Mouse (Mus musculus): Measurements from ENCODE around the gene Olfr1133. TPM values are rescaled to one million over a fixed set of nuclear protein-coding genes. Genes with fewer than 3 reads are reported as not detected.
"Not testable (repeated sequence)": the region's sequence is repeated elsewhere in the genome, so short reads cannot be mapped to it uniquely, and the experiment has no call there.

The Olfr1133 gene
- not detected for total RNA-seq (2021)
- long read RNA-seq, experiment 1 = 0 reads
- long read RNA-seq, experiment 2 = 0 reads

DNA sequence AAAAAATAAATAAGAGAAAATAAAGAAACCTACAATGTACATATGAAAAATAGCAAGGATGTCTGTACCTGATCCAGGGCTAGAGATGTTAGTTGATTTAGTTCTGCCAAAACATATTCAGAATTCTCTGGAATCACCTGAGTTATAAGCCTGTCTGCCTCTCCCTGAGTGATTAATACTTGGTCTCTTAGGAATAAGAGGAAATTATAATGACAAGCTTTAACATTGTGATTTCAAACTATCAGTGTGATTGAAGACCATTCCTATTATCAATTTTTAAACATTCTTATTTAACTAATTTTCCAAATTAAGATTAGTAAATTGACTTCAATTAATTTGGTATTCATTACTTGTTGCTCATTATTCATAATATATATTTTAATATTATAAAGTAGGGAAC, at the start of gene Olfr1133:
Gene Olfr1133, minus strand, starts transcription at position 101 of the 400 bp plus-strand sequence.
- H3K4me3 ChIP-seq = no peak within 1 kb of the TSS
- intact Hi-C loops (cut with DNase I) = no loop called here
- H3K27ac ChIP-seq = no peak within 1 kb of the TSS
- DNase-seq (ENCODE audit: extremely low spot score in 1 of 2, low spot score in 2 of 2) = no peak
- no peak for TF ChIP-seq CTCF (IDR thresholded peaks at IDR 0.05)

DNA sequence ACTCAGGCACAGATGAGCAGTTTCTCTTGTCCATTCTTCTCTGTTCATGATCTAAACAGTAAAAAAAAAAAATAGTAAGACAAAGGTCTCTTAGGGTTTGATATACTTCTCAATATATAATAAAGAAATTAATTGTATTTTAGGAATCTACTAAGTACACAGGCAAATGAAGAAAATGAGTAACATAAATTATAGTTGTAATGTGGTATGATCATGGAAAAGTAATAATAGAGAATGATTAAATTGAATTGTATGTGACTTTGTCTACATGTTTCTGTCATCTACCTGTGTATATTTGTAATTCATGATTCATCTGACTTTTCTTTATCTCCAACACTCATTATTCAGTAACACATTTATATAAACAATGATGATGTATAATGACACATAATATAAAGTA, 46.7 kb upstream of the Olfr1133 start, which contains the start of gene Olfr1136:
Gene Olfr1136, minus strand, starts transcription at position 101 of the 400 bp plus-strand sequence.
- DNase-seq (ENCODE audit: extremely low spot score in 1 of 2, low spot score in 2 of 2) = no peak
- no peak within 1 kb of the TSS for H3K27ac ChIP-seq
- TF ChIP-seq CTCF (IDR thresholded peaks at IDR 0.05) = no peak
- intact Hi-C loops (cut with DNase I) = no loop called here
- no peak within 1 kb of the TSS for H3K4me3 ChIP-seq

DNA sequence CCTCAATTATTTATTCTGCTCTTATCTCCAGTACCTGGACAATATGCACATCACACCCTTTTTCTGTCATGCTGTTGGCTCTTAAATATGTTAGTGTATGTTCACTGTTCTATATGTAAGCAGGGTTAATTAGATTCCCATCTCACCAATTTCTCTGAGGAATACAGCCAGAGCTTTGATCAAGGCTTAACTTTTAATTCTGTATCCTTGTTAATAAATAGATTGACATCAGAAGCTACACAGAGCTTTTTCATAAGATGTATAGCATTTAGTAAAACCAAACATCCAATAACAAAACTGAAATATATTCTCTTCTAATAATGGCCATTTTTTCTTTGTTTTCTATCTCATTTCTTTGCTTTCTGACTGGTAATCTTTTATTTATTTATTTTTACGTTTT, 26.4 kb upstream of the Olfr1133 start, which contains the start of gene Olfr1135:
Gene Olfr1135, minus strand, starts transcription at position 101 of the 400 bp plus-strand sequence.
- no peak for TF ChIP-seq CTCF (IDR thresholded peaks at IDR 0.05)
- no peak for DNase-seq (ENCODE audit: extremely low spot score in 1 of 2, low spot score in 2 of 2)
- intact Hi-C loops (cut with DNase I) = no loop called here
- Histone ChIP-seq H3K4me3 (no peak within 1 kb of the TSS), H3K27ac (no peak within 1 kb of the TSS)

DNA sequence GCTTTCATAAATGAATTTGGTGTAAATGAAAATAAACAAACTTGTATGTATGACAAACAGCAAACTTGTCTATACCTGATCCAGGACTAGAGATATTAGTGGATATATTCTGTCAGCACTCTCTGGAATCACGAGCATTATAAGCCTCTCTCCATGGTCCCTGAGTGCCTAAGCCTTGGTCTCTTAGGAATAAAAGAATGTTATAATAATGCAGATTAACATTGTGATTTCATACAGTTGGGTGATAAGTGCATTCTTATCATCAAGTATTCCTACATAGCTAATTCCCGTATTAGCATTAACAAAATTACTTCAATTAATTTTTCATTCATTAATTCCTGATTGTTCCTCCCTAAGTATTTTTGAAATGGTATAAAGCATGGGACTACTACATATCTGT, 11.2 kb upstream of the Olfr1133 start, which contains the start of gene Olfr1134:
Gene Olfr1134, minus strand, starts transcription at position 101 of the 400 bp plus-strand sequence.
- Histone ChIP-seq H3K4me3 (no peak within 1 kb of the TSS), H3K27ac (no peak within 1 kb of the TSS)
- intact Hi-C loops (cut with DNase I) = no loop called here
- TF ChIP-seq CTCF (IDR thresholded peaks at IDR 0.05) = no peak
- DNase-seq (ENCODE audit: extremely low spot score in 1 of 2, low spot score in 2 of 2) = no peak

DNA sequence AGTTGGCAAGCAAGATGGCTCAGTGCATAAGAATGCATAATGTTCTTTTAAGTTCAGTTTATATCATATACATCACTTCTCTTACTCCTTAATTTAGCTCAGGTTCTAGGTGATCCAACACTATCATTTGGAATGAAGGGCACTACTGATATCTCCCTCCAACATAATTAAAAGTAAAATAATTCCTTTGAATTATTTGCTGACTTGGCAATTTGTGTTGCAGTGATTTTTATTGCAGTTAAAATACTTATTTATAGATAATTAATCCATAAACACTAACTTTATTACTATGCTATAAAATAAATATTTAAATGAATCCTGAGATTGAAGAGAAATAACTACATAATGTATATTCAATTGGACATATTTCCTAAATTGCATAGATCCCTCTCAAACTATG, 4.7 kb downstream of the Olfr1133 start:
- H3K4me3 ChIP-seq = no peak overlapping the region
- TF ChIP-seq CTCF (IDR thresholded peaks at IDR 0.05) = no peak
- no peak for DNase-seq (ENCODE audit: extremely low spot score in 1 of 2, low spot score in 2 of 2)
- no peak overlapping the region for H3K27ac ChIP-seq
- intact Hi-C loops (cut with DNase I) = no loop called here

DNA sequence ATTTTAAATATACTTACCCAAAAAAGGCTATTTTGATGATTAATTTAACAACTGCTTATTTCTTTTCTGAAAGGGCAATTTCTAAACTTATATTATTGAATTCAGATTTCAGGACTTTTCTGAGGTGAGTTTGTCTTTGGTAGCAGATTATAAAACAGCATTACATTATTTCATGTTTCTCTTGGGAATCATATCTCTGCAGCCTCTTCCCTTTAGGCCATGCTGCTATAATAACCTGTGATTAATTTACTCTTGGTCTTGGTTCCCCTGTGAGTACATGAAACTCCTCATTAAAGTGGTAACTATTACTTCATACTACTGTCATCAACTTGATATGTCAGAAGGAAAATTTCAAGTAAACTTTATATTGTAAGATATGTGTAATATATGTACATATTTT, 9.7 kb downstream of the Olfr1133 start, which contains the start of gene Olfr1132:
Gene Olfr1132, minus strand, starts transcription at position 101 of the 400 bp plus-strand sequence.
- Histone ChIP-seq H3K4me3 (no peak within 1 kb of the TSS), H3K27ac (no peak within 1 kb of the TSS)
- no peak for TF ChIP-seq CTCF (IDR thresholded peaks at IDR 0.05)
- intact Hi-C loops (cut with DNase I) = no loop called here
- DNase-seq (ENCODE audit: extremely low spot score in 1 of 2, low spot score in 2 of 2) = no peak

DNA sequence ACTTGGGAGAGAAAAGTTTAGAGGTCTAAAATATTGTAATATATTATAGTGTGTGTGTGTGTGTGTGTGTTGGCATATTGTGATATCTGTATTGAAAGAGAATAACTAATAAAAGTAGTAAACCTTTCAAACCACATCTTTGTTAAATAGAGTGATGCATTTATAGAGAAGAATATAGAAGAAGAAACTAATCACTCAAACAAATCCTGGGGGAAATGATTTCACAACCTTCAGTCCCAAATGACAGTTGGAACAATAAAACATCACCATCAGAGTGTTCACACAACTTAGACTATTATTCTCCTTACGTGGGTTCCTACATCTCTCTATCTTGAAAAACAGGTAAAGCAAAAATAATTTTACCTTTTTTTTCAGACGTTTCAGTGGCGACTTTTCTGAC, 20.4 kb downstream of the Olfr1133 start, which contains the start of gene Olfr1131:
Gene Olfr1131, plus strand, starts transcription at position 301 of the 400 bp plus-strand sequence.
- Histone ChIP-seq H3K27ac (no peak within 1 kb of the TSS), H3K4me3 (no peak within 1 kb of the TSS)
- DNase-seq (ENCODE audit: extremely low spot score in 1 of 2, low spot score in 2 of 2) = no peak
- no peak for TF ChIP-seq CTCF (IDR thresholded peaks at IDR 0.05)
- intact Hi-C loops (cut with DNase I) = no loop called here

DNA sequence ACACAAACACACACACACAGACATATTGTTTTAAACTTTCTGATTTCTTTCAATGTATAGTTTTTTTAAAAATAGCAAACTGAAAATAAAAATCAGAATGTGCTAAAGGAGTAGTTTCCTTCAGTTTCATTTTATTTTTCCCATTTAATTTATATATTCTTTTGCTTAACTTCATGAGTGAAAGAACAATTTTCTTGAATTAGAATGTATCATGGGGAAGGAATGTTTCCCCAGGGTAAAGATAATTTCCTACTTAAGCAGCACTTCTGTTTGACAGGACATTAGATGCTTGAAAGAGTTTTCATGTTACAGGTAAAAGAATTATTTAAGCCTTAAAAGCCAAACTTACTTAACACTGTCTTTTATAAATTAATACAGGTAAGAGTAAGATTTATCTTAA, 41.3 kb downstream of the Olfr1133 start, which contains the start of gene Olfr1130:
Gene Olfr1130, plus strand, starts transcription at position 301 of the 400 bp plus-strand sequence.
- H3K27ac ChIP-seq; H3K4me3 ChIP-seq; DNase-seq (ENCODE audit: extremely low spot score in 1 of 2, low spot score in 2 of 2); intact Hi-C loops (cut with DNase I): not testable (repeated sequence)

Other genes with a start within 250 kb of the Olfr1133 start
- gene Olfr1123, start 230.7 kb downstream of the Olfr1133 start, total RNA-seq (2021) = not detected
- not detected for gene Olfr1124, start 217.1 kb downstream of the Olfr1133 start, total RNA-seq (2021)
- not detected for gene Olfr1126, start 193.4 kb downstream of the Olfr1133 start, total RNA-seq (2021)
- not detected for gene Pramel7, start 150.3 kb downstream of the Olfr1133 start, total RNA-seq (2021)
- not detected for gene Pramel6, start 140.8 kb downstream of the Olfr1133 start, total RNA-seq (2021)
- under 1 TPM in 1 of 2 experiments, not detected in 1; 0.37 TPM for gene Olfr153, start 115.6 kb downstream of the Olfr1133 start, total RNA-seq (2021)
- gene Olfr1128, start 101.8 kb downstream of the Olfr1133 start, total RNA-seq (2021) = not detected
- gene Olfr1129, start 73.5 kb downstream of the Olfr1133 start, total RNA-seq (2021) = not detected
- gene Olfr1130, start 41.2 kb downstream of the Olfr1133 start, total RNA-seq (2021) = not detected
- not detected for gene Olfr1131, start 20.3 kb downstream of the Olfr1133 start, total RNA-seq (2021)
- gene Olfr1132, start 9.8 kb downstream of the Olfr1133 start, total RNA-seq (2021) = not detected
- gene Olfr1134, start 11.1 kb upstream of the Olfr1133 start, total RNA-seq (2021) = not detected
- gene Olfr1135, start 26.3 kb upstream of the Olfr1133 start, total RNA-seq (2021) = not detected
- gene Olfr1136, start 46.6 kb upstream of the Olfr1133 start, total RNA-seq (2021) = not detected
- gene Olfr1137, start 65.8 kb upstream of the Olfr1133 start, total RNA-seq (2021) = not detected
- not detected for gene Olfr1138, start 92.6 kb upstream of the Olfr1133 start, total RNA-seq (2021)
- gene Olfr1140, start 96.4 kb upstream of the Olfr1133 start, total RNA-seq (2021) = not detected
- not detected for gene Olfr1141, start 106.6 kb upstream of the Olfr1133 start, total RNA-seq (2021)
- gene Olfr152, start 132.1 kb upstream of the Olfr1133 start, total RNA-seq (2021) = not detected
- not detected for gene Olfr1143, start 153.2 kb upstream of the Olfr1133 start, total RNA-seq (2021)
- gene Olfr1145, start 162.4 kb upstream of the Olfr1133 start, total RNA-seq (2021) = not detected
- not detected for gene Olfr1148, start 183.2 kb upstream of the Olfr1133 start, total RNA-seq (2021)
- not detected for gene Olfr1150-ps1, start 196.6 kb upstream of the Olfr1133 start, total RNA-seq (2021)
- gene Olfr1151, start 208.5 kb upstream of the Olfr1133 start, total RNA-seq (2021) = not detected
- not detected for gene Olfr1152, start 219.1 kb upstream of the Olfr1133 start, total RNA-seq (2021)
- not detected for gene Olfr1153, start 247.6 kb upstream of the Olfr1133 start, total RNA-seq (2021)